Mouse (Mus musculus) MEL (cell line): ENCODE data around the gene Gsx2. TPM values are rescaled to one million over a fixed set of nuclear protein-coding genes. Genes with fewer than 3 reads are reported as not detected.

ENCODE experiments used
- DNase-seq: peaks from one replicate; pipeline ENCODE4 v3.0.0; 2011; ENCODE audit warnings: low read depth, low spot score
- H3K27ac ChIP-seq: 2 replicates; pipeline ENCODE4 v1.5.1; 2012; ENCODE audit warnings: low read depth, mild to moderate bottlenecking, control low read depth, low read length, moderate library complexity; ENCODE audit not compliant: control insufficient read depth
- H3K27me3 ChIP-seq, 2 experiments: fragments of 150-350 bp in 1 of 2; sonication (generic) in 1 of 2; 2 replicates each; pipeline ENCODE4 v1.6.1; 2012; ENCODE audit warnings: low read length in 2 of 2, mild to moderate bottlenecking in 2 of 2, improper control_type of control experiment in 1 of 2, moderate library complexity in 1 of 2; ENCODE audit not compliant: insufficient read depth in 2 of 2, control insufficient read depth in 1 of 2
- H3K36me3 ChIP-seq, 2 experiments: 2 replicates each; pipeline ENCODE4 v1.6.1; 2012 to 2014; ENCODE audit warnings: low read length in 2 of 2, improper control_type of control experiment in 1 of 2, inconsistent platforms in 1 of 2, mild to moderate bottlenecking in 1 of 2; ENCODE audit not compliant: insufficient read depth in 2 of 2, control insufficient read depth in 1 of 2
- H3K4me1 ChIP-seq, 2 experiments: fragments of 150-350 bp in 1 of 2; sonication (generic) in 1 of 2; 2 replicates each; pipeline ENCODE4 v1.6.1; 2012; ENCODE audit warnings: low read length in 2 of 2, improper control_type of control experiment in 1 of 2, mild to moderate bottlenecking in 1 of 2; ENCODE audit not compliant: insufficient read depth in 2 of 2, control insufficient read depth in 1 of 2
- H3K4me3 ChIP-seq, 2 experiments: fragments of 150-350 bp in 1 of 2; sonication (generic) in 1 of 2; 2 replicates each; pipeline ENCODE4 v1.5.1; 2012; ENCODE audit warnings: low read depth in 2 of 2, low read length in 2 of 2, mild to moderate bottlenecking in 2 of 2, moderate library complexity in 2 of 2, control low read depth in 1 of 2, improper control_type of control experiment in 1 of 2; ENCODE audit not compliant: control insufficient read depth in 1 of 2, insufficient read depth in 1 of 2
- H3K79me2 ChIP-seq: 2 replicates; pipeline ENCODE4 v1.6.1; 2012; ENCODE audit warnings: mild to moderate bottlenecking, low read length, moderate library complexity; ENCODE audit not compliant: control insufficient read depth, poor library complexity, insufficient read depth
- H3K9ac ChIP-seq: 2 replicates; pipeline ENCODE4 v1.6.1; 2012; ENCODE audit warnings: low read depth, mild to moderate bottlenecking, control low read depth, low read length, moderate library complexity; ENCODE audit not compliant: control insufficient read depth, poor library complexity, severe bottlenecking
- H3K9me3 ChIP-seq: fragments of 150-350 bp; sonication (generic); replicated peaks from 2 replicates; pipeline ENCODE4 v1.6.1; 2012; ENCODE audit warnings: mild to moderate bottlenecking, low read length, improper control_type of control experiment, moderate library complexity; ENCODE audit not compliant: insufficient read depth
- E2F4 ChIP-seq: IDR thresholded peaks from 2 replicates; pipeline ENCODE4 v1.6.1; 2011; ENCODE audit warnings: low read depth, low read length, improper control_type of control experiment, borderline replicate concordance
- GABPA ChIP-seq: IDR thresholded peaks from 2 replicates; pipeline ENCODE4 v1.6.1; 2012; ENCODE audit warnings: low read depth, mild to moderate bottlenecking, inconsistent platforms, low read length, improper control_type of control experiment, moderate library complexity
- MAFK ChIP-seq: IDR thresholded peaks from 2 replicates; pipeline ENCODE4 v1.6.1; 2011; ENCODE audit warnings: low read depth, mild to moderate bottlenecking, low read length, improper control_type of control experiment, borderline replicate concordance
- MAZ ChIP-seq: IDR thresholded peaks from 2 replicates; pipeline ENCODE4 v1.6.1; 2012; ENCODE audit warnings: low read depth, mild to moderate bottlenecking, inconsistent platforms, low read length, improper control_type of control experiment
- MYC ChIP-seq: IDR thresholded peaks from 2 replicates; pipeline ENCODE4 v1.6.1; 2011; ENCODE audit warnings: low read depth, mild to moderate bottlenecking, low read length, improper control_type of control experiment, moderate library complexity
- POLR2A ChIP-seq, 2 experiments: IDR thresholded peaks; 2 replicates each; pipeline ENCODE4 v1.6.1; 2011 to 2012; ENCODE audit warnings: low read length in 2 of 2, mild to moderate bottlenecking in 2 of 2, control low read depth in 1 of 2, improper control_type of control experiment in 1 of 2, low read depth in 1 of 2, moderate library complexity in 1 of 2; ENCODE audit not compliant: control insufficient read depth in 1 of 2, insufficient read depth in 1 of 2, poor library complexity in 1 of 2
- RAD21 ChIP-seq: IDR thresholded peaks from 2 replicates; pipeline ENCODE4 v1.6.1; 2011; ENCODE audit warnings: mild to moderate bottlenecking, low read depth, low read length, improper control_type of control experiment
- SMC3 ChIP-seq: IDR thresholded peaks from 2 replicates; pipeline ENCODE4 v1.6.1; 2011; ENCODE audit warnings: low read depth, low read length, improper control_type of control experiment
- TAL1 ChIP-seq: IDR thresholded peaks from 2 replicates; pipeline ENCODE4 v1.6.1; 2012; ENCODE audit warnings: mild to moderate bottlenecking, inconsistent platforms, low read length, moderate library complexity, mixed read lengths
- UBTF ChIP-seq: IDR thresholded peaks from 2 replicates; pipeline ENCODE4 v1.6.1; 2012; ENCODE audit warnings: low read depth, mild to moderate bottlenecking, inconsistent platforms, low read length, improper control_type of control experiment, moderate library complexity, borderline replicate concordance; ENCODE audit not compliant: insufficient read depth
- USF1 ChIP-seq: IDR thresholded peaks from 2 replicates; pipeline ENCODE4 v1.6.1; 2014; ENCODE audit warnings: low read depth, mild to moderate bottlenecking, inconsistent platforms, low read length, improper control_type of control experiment, moderate library complexity
- polyA plus RNA-seq, 2 experiments: library from polyadenylated mRNA; stranded (reverse) in 1 of 2; unstranded in 1 of 2; fragments of >175 nt in 1 of 2; fragments of >200 nt in 1 of 2; gene quantifications; 2 replicates each; pipeline versions ENCODE4 v1.2.1 to v1.2.4; 2012; ENCODE audit warnings: low replicate concordance in 2 of 2, low read depth in 1 of 2; ENCODE audit not compliant: insufficient read length in 2 of 2, insufficient read depth in 1 of 2, missing spikeins in 1 of 2
- total RNA-seq: library from RNA; depleted of rRNA; stranded (reverse); fragments of 300-350 nt; gene quantifications from 2 replicates; pipeline ENCODE4 v1.2.3, GENCODE M21; 2012

Gene Gsx2
- total and polyA plus RNA-seq, 3 experiments, result not detected

DNA sequence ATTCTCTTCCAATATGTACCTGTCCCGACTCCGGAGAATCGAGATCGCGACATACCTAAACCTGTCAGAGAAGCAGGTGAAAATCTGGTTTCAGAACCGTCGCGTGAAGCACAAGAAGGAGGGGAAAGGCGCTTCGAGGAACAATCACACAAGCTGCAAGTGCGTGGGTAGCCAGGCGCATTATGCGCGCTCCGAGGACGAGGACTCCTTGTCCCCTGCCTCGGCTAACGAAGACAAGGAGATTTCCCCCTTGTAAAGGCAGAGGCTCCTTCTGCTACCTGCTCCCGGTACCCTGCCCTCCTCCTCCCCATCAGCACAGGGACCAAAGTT, 1.6 kb downstream of the Gsx2 start:
- H3K79me2 ChIP-seq, result no peaks in the 10 kb centered on the region
- H3K27me3 ChIP-seq, result peaks cover 0 to 8% of the 10 kb centered on the region in 2 experiments; a peak in 3 of 4 replicates
- DNase-seq, result no peak
- H3K4me1 ChIP-seq, result no peaks in the 10 kb centered on the region
- H3K27ac ChIP-seq, result no peak overlapping the region
- no peak overlapping the region for H3K9ac ChIP-seq
- no peak overlapping the region for H3K4me3 ChIP-seq
- no peaks in the 10 kb centered on the region for H3K36me3 ChIP-seq
- no peak for TF ChIP-seq SMC3
- TF ChIP-seq TAL1, result no peak
- no peaks in the 10 kb centered on the region for H3K9me3 ChIP-seq

GRCm38 (mm10) chr5:75079564-75079963, 4.2 kb downstream of the Gsx2 start:
- no peaks in the 10 kb centered on the region for H3K9me3 ChIP-seq
- H3K9ac ChIP-seq, result no peak overlapping the region
- H3K27me3 ChIP-seq, result peaks cover 0 to 2% of the 10 kb centered on the region in 2 experiments; a peak in 3 of 4 replicates
- DNase-seq, result peak; percentile 3
- 0 out of 2 replicates have a peak, but pooled peaks have one; percentile 30 for TF ChIP-seq USF1
- no peak for TF ChIP-seq RAD21
- TF ChIP-seq UBTF, result no peak
- no peak overlapping the region for H3K4me3 ChIP-seq
- H3K4me1 ChIP-seq, result no peaks in the 10 kb centered on the region
- no peaks in the 10 kb centered on the region for H3K79me2 ChIP-seq
- no peaks in the 10 kb centered on the region for H3K36me3 ChIP-seq
- H3K27ac ChIP-seq, result no peak overlapping the region

DNA sequence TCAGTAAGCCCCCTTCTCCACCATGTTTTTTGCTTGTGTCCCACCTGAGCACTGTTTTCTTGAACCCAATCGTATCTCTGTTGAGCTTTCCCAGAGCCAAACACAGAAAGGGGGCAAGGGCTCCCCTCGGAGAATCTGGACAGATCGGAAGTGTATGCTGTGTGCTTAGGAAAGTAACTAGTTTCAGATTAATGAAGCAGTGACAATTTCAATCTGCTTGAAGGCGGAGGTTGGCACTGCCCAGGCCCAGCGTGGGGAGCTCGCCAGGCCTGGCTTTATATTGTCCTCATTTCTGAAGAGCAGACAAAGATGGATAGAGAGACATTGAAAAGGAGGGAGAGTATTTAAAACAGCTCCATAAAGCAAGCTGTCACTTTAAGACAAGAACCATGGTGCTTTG, 7.0 kb downstream of the Gsx2 start:
- Histone ChIP-seq H3K4me3 (no peak overlapping the region), H3K79me2 (no peaks in the 10 kb centered on the region), H3K27ac (no peak overlapping the region), H3K36me3 (no peaks in the 10 kb centered on the region), H3K4me1 (no peaks in the 10 kb centered on the region), H3K27me3 (peaks cover 0 to 2% of the 10 kb centered on the region in 2 experiments; a peak in 3 of 4 replicates), H3K9ac (no peak overlapping the region), H3K9me3 (no peaks in the 10 kb centered on the region)
- DNase-seq, result no peak
- no peak for TF ChIP-seq POLR2A (IDR thresholded peaks at IDR 0.05; ENCODE audit: control insufficient read depth in 1 of 2, insufficient read depth in 1 of 2, low read depth in 1 of 2, low read length in 2 of 2, poor library complexity in 1 of 2)
- no peak for TF ChIP-seq RAD21
- no peak for TF ChIP-seq TAL1
- no peak for TF ChIP-seq GABPA

DNA sequence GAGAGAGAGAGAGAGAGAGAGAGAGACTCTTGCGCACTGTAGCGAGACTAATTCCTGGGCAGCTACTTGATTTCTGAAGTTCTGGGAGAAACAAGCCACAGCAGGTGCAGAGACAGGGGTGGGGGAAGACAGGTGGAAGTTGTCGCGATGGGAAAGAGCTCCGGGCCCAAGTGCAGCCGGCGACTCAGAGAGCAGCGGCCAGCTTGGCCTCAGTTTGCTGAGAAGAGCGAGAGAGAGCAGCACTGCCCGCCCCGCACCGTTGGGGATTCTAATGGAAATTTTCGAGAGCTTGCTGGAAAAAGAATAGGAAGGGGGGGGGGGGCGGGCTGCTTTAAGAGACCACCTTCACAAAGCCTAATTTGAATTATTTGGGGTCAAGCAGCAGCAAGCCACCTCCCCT, 7.7 kb downstream of the Gsx2 start:
- Histone ChIP-seq H3K79me2 (no peaks in the 10 kb centered on the region), H3K4me3 (no peak overlapping the region), H3K9ac (no peak overlapping the region), H3K36me3 (no peaks in the 10 kb centered on the region), H3K4me1 (no peaks in the 10 kb centered on the region), H3K9me3 (no peaks in the 10 kb centered on the region), H3K27ac (no peak overlapping the region), H3K27me3 (peaks cover 0 to 2% of the 10 kb centered on the region in 2 experiments; a peak in 3 of 4 replicates)
- TF ChIP-seq E2F4, result no peak
- TF ChIP-seq MAZ, result no peak
- no peak for TF ChIP-seq TAL1
- TF ChIP-seq SMC3, result no peak
- TF ChIP-seq MYC, result no peak
- no peak for TF ChIP-seq MAFK
- no peak for DNase-seq
